Mouse (Mus musculus) T-cell, adult 2 months (primary cell): Measurements from ENCODE around the gene Hoxa9.

Experiments
- DNase-seq: peaks from one replicate; pipeline ENCODE4 v3.0.0; 2022; ENCODE audit warnings: low spot score

Hoxa9 gene

DNA sequence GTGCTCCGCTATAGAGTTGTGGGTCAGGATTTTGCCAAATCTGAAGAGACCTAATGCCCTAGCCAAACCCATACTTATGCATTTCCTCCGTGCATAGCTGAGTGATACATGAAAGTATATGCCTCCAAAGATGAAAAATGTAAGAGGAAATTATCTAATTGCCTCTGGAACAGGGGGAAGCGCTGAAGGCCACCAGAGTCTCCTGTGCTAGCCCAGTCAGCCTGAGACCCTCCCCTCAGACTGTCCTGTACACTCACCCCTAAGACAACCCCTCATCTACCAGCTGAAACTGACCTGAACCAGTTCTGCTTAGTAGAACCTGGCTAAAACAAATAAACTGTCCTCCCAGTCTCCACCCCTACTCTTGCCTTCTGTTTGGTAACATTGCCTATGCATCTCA lies 50.2 kb downstream of the Hoxa9 start:
- no peak for DNase-seq

DNA sequence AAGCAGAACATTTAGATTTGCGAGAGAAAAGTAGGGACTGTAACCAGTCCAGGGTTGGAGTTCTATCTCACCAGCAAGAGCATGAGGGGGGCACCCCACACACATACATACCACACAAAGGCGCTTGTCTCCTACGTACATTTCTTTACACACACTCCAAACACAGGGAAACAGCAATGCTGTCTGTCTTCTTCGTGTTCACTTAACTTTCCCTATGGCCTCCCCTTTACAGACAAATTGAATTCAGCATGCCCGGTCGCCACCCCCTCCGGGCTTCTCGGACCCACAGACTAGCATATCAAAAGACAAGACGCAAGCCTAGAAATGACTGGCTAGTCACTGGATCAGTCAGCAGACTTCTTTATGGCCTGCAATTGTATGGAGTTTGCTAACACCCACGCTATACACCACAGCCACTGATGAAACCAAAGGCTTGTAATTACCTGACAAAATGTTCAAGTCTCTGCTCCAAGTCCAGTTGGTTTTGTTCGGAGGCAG lies 50.6 kb downstream of the Hoxa9 start:
- no peak for DNase-seq

DNA sequence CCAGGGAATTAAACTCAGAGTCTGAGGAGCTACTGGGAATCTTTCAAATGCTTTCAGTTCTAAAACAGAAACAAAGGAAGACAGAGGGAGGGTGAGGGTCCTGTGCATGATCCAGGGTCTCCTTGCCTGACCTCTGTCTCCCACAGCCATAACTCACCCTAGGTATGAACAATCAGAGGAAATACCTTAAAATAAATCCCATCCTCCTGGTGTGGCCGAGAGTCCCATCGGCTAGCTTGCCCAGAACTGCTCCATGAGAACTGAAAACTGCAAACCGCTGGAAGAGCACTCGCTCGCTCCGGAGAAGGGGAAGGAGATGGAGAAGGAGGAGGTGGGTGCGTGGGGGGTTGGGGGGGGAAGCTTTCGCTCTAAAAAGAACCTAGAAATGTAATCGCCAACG lies 51.2 kb downstream of the Hoxa9 start:
- DNase-seq, result no peak

DNA sequence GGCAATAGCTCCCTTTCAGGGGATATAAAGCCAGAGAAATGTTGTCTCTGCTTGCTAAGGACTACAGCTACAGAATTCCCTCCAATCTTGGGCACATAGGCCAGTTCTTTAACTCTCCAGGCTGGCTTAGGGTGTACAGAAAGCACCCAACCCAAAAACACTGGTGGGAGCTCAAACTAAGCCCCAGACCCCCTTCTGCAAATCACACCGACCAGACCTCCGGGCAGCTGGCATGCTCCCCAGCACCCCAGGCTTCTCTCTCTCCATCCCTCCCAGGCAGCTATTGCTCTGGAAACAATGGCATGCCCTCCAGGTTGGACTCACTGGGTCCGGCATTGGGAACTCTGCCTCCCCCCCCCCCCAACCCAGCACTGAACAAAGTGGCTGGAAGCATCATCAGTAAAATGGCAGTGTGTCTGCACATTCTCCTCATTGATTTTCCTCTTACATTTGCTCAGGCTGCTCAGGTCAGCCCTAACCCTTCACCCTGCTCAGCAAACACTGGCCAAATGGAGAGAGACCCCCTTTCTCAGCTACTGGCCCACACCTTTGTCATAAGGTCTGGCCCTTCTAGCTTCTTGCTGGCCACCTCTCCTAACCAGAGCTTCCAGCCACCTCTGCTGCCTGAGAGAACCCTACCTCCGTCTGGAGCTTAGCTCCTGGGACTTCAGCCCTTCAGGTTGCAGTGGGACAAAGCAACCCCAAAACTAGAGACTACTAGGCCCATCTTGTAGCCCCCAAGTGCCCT lies 51.8 kb downstream of the Hoxa9 start:
- DNase-seq, result no peak

DNA sequence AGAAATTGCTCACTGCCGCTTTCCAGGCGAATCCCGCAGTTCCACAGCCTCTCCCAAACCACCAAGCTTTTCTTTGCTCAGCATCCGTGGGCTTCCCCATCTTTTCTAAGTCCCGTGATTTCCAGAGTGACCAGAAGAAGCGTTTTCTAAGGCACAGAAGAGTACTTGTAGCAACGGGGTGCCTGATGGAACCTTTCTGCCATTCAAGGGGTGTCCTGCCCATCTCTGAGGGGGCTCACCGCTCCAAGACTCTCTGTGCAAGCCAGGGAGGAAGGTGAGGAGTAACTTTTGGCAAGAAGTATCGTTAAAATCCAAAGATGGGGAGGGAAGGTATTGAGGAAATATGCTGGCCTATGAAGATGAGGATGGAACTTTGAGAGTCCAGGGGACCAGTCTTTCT lies 53.1 kb downstream of the Hoxa9 start:
- no peak for DNase-seq

DNA sequence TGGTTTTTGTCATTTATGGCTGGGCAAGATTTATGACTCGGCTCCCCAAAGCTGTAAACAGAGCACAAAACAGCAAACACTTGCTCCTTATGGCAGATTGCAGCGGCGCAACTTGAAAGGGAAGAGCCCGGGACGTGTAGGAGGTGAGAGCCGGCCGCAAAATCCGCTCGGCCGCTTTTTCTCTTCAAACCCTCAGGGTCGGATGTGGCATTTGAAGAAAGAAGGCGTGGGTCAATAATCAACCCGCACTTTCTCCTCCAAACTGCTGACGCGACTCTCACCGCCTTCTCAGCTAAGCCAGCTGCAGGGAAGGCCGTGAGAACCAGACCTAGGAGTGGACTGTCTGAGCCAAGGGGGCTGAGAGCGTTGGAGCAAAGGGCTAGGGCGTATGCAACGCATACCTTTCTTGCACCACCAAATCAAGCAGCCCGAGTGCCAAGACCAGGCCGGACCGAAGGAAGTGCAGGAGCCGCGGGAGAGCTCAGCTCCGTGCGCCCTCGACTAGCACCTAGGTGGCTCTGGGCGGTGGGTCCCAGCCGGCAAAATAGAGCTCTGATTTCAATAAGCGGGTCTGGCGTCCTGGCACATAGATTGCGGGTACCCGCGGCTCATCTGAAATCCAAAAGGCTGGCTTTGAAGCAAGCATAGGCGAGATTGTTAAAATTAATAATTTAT lies 53.7 kb downstream of the Hoxa9 start, which contains the start of gene 5730596B20Rik:
Gene 5730596B20Rik (plus strand): TSS at position 438 of the 675 bp plus-strand sequence.
- DNase-seq, result no peak

DNA sequence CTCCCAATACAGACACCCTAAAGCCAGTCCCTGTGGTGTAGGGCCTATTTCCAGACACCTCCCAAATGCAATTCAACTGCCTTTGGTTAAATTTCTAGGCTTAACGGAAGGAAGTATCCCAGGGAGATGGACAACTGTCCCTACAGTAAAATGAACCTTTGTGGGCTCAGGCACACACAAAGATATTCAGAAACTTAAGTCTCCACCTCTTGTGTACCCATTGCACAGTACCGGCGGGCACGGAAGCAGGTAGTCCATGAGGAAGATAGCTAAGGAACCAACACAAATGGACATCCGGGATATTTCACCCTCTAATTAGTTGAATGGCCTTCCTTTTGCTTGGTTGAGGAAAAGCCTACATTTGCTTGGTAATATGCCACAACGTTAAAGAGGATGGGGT lies 54.5 kb downstream of the Hoxa9 start:
- DNase-seq, result no peak

DNA sequence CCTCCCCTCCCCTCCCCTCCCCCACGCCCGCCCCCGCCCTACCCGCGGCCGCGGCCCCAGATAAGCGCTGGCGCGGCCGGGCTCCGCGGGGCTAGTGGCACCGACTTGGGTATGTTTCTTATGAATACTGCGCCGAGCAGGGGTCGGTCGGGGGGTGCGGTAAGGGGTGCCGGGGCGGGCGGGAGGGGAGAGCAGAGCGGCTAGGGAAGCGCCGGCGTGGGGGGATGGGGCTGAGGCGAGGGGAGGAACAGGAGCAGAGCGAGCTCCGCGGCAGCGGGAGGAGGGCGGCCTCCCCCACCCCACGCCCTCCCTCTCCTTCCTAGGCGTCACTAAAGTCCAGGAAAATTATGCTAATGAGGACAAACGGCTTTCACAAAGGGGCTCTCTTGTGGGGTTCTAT lies 55.0 kb downstream of the Hoxa9 start:
- no peak for DNase-seq

DNA sequence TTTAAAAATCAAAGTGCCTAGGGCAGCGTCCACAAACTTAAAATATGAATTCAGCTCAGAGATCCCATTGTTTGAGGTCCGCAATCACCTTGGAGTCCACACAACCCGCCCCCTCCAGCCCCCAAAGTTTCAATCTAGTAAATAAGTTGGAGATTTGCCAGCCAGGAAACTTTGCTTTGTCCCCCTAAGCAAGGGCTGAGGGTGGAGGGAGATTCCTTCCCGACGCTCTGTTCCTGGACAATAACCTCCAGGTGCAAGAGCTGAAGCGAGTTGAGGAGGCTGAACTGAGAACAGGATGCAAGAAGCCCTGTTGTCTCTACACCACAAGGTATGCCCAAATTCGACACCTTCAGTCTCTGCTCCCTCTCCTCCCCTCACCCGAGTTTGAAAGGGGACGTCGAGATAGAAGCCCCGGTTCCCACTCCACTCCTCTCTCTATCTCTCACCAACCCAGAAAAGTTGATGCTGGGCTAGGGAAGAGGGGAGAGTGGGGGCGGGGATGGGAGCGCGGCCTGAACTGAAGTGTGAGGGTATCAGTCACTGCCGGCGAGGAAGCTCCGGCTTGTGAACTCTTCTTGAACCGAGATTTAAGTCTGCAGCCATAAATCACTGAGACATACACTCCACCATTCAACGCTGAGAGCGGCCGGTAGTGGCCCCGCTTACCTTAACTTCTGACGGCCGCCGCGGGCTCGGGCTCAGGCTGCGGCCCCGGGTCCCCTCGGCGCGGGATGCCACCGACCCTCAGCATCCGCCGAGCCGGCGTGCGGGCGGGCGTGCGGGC lies 55.7 kb downstream of the Hoxa9 start:
- DNase-seq, result no peak

DNA sequence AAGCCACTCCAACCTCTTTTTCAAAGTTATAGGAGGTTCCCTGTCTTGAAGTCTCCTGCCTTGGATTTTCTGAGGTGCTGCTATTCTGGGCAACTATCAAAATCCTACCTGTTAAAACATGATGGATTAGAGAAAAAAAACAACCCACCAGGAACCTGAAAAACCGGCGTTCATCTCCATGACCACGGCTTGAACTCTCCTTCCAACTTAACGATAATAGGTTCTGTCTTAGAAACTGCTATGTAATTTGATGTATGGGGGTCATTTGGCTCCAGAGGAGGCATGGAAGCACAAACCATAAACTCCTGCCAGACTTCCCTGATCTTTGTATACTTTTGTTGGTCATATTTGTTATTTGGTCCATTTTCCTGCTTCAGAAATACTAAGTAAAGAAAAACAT lies 57.2 kb downstream of the Hoxa9 start:
- DNase-seq, result no peak
